Mouse (Mus musculus) CH12.LX (cell line): ENCODE data around the gene Cadm1. TPM values are rescaled to one million over a fixed set of nuclear protein-coding genes. Genes with fewer than 3 reads are reported as not detected.

Experiments used
- DNase-seq: peaks from one replicate; pipeline ENCODE4 v3.0.0-alpha.2; 2013; ENCODE audit errors: extremely low read depth
- H3K27ac ChIP-seq: 2 replicates; pipeline ENCODE4 v1.5.1; 2012; ENCODE audit warnings: low read depth, mild to moderate bottlenecking, control low read depth, moderate library complexity; ENCODE audit not compliant: insufficient read depth
- H3K27me3 ChIP-seq: replicated peaks from 2 replicates; pipeline ENCODE3; 2012; ENCODE audit warnings: inconsistent platforms
- H3K36me3 ChIP-seq, 2 experiments: replicated peaks in 1 of 2; 2 replicates each; pipeline versions ENCODE3 to v1.6.1; 2012; ENCODE audit warnings: inconsistent platforms in 1 of 2, low read length in 1 of 2, mild to moderate bottlenecking in 1 of 2, mixed read lengths in 1 of 2, moderate library complexity in 1 of 2; ENCODE audit not compliant: control insufficient read depth in 1 of 2, insufficient read depth in 1 of 2
- H3K4me1 ChIP-seq, 2 experiments: 2 replicates each; pipeline ENCODE4 v1.6.1; 2012; ENCODE audit warnings: inconsistent platforms in 1 of 2, moderate library complexity in 1 of 2; ENCODE audit not compliant: insufficient read depth in 2 of 2, control insufficient read depth in 1 of 2
- H3K4me2 ChIP-seq: 2 replicates; pipeline ENCODE4 v1.6.1; 2012; ENCODE audit warnings: low read depth, mild to moderate bottlenecking, control low read depth; ENCODE audit not compliant: poor library complexity, insufficient read depth, severe bottlenecking
- H3K4me3 ChIP-seq, 3 experiments: fragments of 150-350 bp in 1 of 3; sonication (generic) in 1 of 3; replicated peaks in 1 of 3; 2 replicates each; pipeline versions ENCODE3 to v1.5.1; 2011 to 2012; ENCODE audit warnings: low read depth in 2 of 3, low read length in 2 of 3, mild to moderate bottlenecking in 2 of 3, moderate library complexity in 2 of 3, control low read depth in 1 of 3, improper control_type of control experiment in 1 of 3, inconsistent platforms in 1 of 3, mixed read lengths in 1 of 3; ENCODE audit not compliant: poor library complexity in 1 of 3
- H3K79me2 ChIP-seq: replicated peaks from 2 replicates; pipeline ENCODE4 v1.6.1; 2012; ENCODE audit warnings: mild to moderate bottlenecking, moderate library complexity; ENCODE audit not compliant: control insufficient read depth, poor library complexity, insufficient read depth, severe bottlenecking; ENCODE audit errors: extremely low read depth
- H3K9ac ChIP-seq: 2 replicates; pipeline ENCODE4 v1.6.1; 2012; ENCODE audit warnings: low read depth, mild to moderate bottlenecking, control low read depth, moderate library complexity; ENCODE audit not compliant: insufficient read depth
- H3K9me3 ChIP-seq: replicated peaks from 2 replicates; pipeline ENCODE3; 2012; ENCODE audit warnings: low read length, inconsistent platforms, mixed read lengths
- BHLHE40 ChIP-seq: IDR thresholded peaks from 2 replicates; pipeline ENCODE4 v1.6.1; 2011; ENCODE audit warnings: mild to moderate bottlenecking, low read depth, low read length, improper control_type of control experiment
- CHD1 ChIP-seq: IDR thresholded peaks from 2 replicates; pipeline ENCODE4 v1.6.1; 2012; ENCODE audit warnings: low read depth, low read length, improper control_type of control experiment, inconsistent platforms
- ETS1 ChIP-seq: conservative IDR thresholded peaks from 2 replicates; pipeline ENCODE4 v1.6.1; 2012; ENCODE audit warnings: low read depth, mild to moderate bottlenecking, inconsistent platforms, low read length, improper control_type of control experiment, moderate library complexity
- GABPA ChIP-seq: IDR thresholded peaks from 2 replicates; pipeline ENCODE4 v1.6.1; 2012; ENCODE audit warnings: low read depth, low read length, improper control_type of control experiment, inconsistent platforms; ENCODE audit not compliant: insufficient replicate concordance
- IRF4 ChIP-seq: IDR thresholded peaks from 2 replicates; pipeline ENCODE4 v1.6.1; 2014; ENCODE audit warnings: low read depth, mild to moderate bottlenecking, inconsistent platforms, low read length, improper control_type of control experiment
- JUN ChIP-seq: IDR thresholded peaks from 2 replicates; pipeline ENCODE4 v1.6.1; 2011; ENCODE audit warnings: low read depth, mild to moderate bottlenecking, low read length, improper control_type of control experiment, moderate library complexity; ENCODE audit not compliant: insufficient read depth
- JUND ChIP-seq: conservative IDR thresholded peaks from 2 replicates; pipeline ENCODE4 v1.6.1; 2011; ENCODE audit warnings: low read depth, low read length, improper control_type of control experiment
- MAFK ChIP-seq: IDR thresholded peaks from 2 replicates; pipeline ENCODE4 v1.6.1; 2011; ENCODE audit warnings: low read length, improper control_type of control experiment; ENCODE audit not compliant: insufficient replicate concordance
- MAX ChIP-seq: IDR thresholded peaks from 2 replicates; pipeline ENCODE4 v1.6.1; 2011; ENCODE audit warnings: low read length, improper control_type of control experiment
- MAZ ChIP-seq: IDR thresholded peaks from 2 replicates; pipeline ENCODE4 v1.6.1; 2012; ENCODE audit warnings: low read depth, mild to moderate bottlenecking, inconsistent platforms, low read length, improper control_type of control experiment, moderate library complexity
- MEF2A ChIP-seq: IDR thresholded peaks from 2 replicates; pipeline ENCODE4 v1.6.1; 2014; ENCODE audit warnings: low read depth, mild to moderate bottlenecking, inconsistent platforms, low read length, improper control_type of control experiment, borderline replicate concordance
- MYC ChIP-seq: IDR thresholded peaks from 2 replicates; pipeline ENCODE4 v1.6.1; 2011; ENCODE audit warnings: low read depth, mild to moderate bottlenecking, improper control_type of control experiment, low read length
- NELFE ChIP-seq: IDR thresholded peaks from 2 replicates; pipeline ENCODE4 v1.6.1; 2011; ENCODE audit warnings: low read depth, low read length, improper control_type of control experiment
- NRF1 ChIP-seq: IDR thresholded peaks from 2 replicates; pipeline ENCODE4 v1.6.1; 2014; ENCODE audit warnings: low read depth, mild to moderate bottlenecking, inconsistent platforms, low read length, improper control_type of control experiment, moderate library complexity
- PAX5 ChIP-seq: IDR thresholded peaks from 2 replicates; pipeline ENCODE4 v1.6.1; 2012; ENCODE audit warnings: low read length, inconsistent platforms, mixed read lengths
- POLR2A ChIP-seq: IDR thresholded peaks from 2 replicates; pipeline ENCODE4 v1.6.1; 2011; ENCODE audit warnings: low read depth, mild to moderate bottlenecking, improper control_type of control experiment, low read length
- POLR2AphosphoS2 ChIP-seq: IDR thresholded peaks from 2 replicates; pipeline ENCODE4 v1.6.1; 2011; ENCODE audit warnings: low read depth, low read length, improper control_type of control experiment
- SIN3A ChIP-seq: IDR thresholded peaks from 2 replicates; pipeline ENCODE4 v1.6.1; 2012; ENCODE audit warnings: low read length, improper control_type of control experiment, inconsistent platforms
- SMC3 ChIP-seq: IDR thresholded peaks from 2 replicates; pipeline ENCODE4 v1.6.1; 2011; ENCODE audit warnings: low read depth, low read length, improper control_type of control experiment
- TBP ChIP-seq: conservative IDR thresholded peaks from 2 replicates; pipeline ENCODE4 v1.6.1; 2011; ENCODE audit warnings: low read depth, low read length, improper control_type of control experiment
- UBTF ChIP-seq: IDR thresholded peaks from 2 replicates; pipeline ENCODE4 v1.6.1; 2012; ENCODE audit warnings: low read depth, mild to moderate bottlenecking, inconsistent platforms, low read length, improper control_type of control experiment, moderate library complexity
- USF1 ChIP-seq: IDR thresholded peaks from 2 replicates; pipeline ENCODE4 v1.6.1; 2014; ENCODE audit warnings: low read depth, mild to moderate bottlenecking, inconsistent platforms, low read length, improper control_type of control experiment
- ZC3H11A ChIP-seq: IDR thresholded peaks from 2 replicates; pipeline ENCODE4 v1.6.1; 2012; ENCODE audit warnings: low read depth, mild to moderate bottlenecking, inconsistent platforms, low read length, improper control_type of control experiment
- ZMIZ1 ChIP-seq: IDR thresholded peaks from 2 replicates; pipeline ENCODE4 v1.6.1; 2012; ENCODE audit warnings: low read depth, mild to moderate bottlenecking, inconsistent platforms, low read length, improper control_type of control experiment
- dilution Hi-C: fragments of 300-500 bp; cut with MboI; formaldehyde crosslinking; loops from 2 replicates; pipeline ENCODE4 v1.14.3; 2020; ENCODE audit warnings: low sequenced_read_pairs; ENCODE audit not compliant: extremely low pct_unique_long_range_greater_than_20kb, extremely low pct_ligation_motif_present
- in situ Hi-C: fragments of 300-500 bp; cut with MboI; formaldehyde crosslinking; loops from 3 replicates; pipeline ENCODE4 v1.14.3; 2019; ENCODE audit warnings: low sequenced_read_pairs, low pct_ligation_motif_present, low pct_unique_long_range_greater_than_20kb, mixed read lengths
- polyA plus RNA-seq: library from polyadenylated mRNA; unstranded; fragments of >175 nt; gene quantifications from 2 replicates; pipeline ENCODE4 v1.2.1, GENCODE M21; 2012; ENCODE audit warnings: low read depth; ENCODE audit not compliant: insufficient read length
- total RNA-seq, 2 experiments: library from RNA; depleted of rRNA; stranded (reverse); fragments of 300-350 nt in 1 of 2; fragments of >200 nt in 1 of 2; gene quantifications; 2 replicates each; pipeline ENCODE4 v1.2.3; 2012 to 2014

Gene Cadm1
- total and polyA plus RNA-seq, 3 experiments: not detected

GRCm38 (mm10) chr9:47758320-47758719 lies 228.3 kb downstream of the Cadm1 start:
- in situ Hi-C loops (no loop called here), dilution Hi-C loops (no loop called here)
- Histone ChIP-seq H3K4me3 (no peak overlapping the region), H3K27me3 (no peaks in the 10 kb centered on the region), H3K4me2 (no peak overlapping the region), H3K9me3 (peaks cover 36% of the 10 kb centered on the region), H3K4me1 (peaks cover 0 to 11% of the 10 kb centered on the region in 2 experiments; a peak in 2 of 4 replicates), H3K79me2 (no peaks in the 10 kb centered on the region)
- no peak for DNase-seq
- TF ChIP-seq IRF4 (no peak), JUN (no peak), MAX (no peak), PAX5 (no peak), POLR2A (no peak), POLR2AphosphoS2 (no peak), SIN3A (no peak), MAZ (no peak), USF1 (no peak), ZMIZ1 (no peak), SMC3 (no peak), MEF2A (no peak)
- TF ChIP-seq, all 38 proteins: peak for 0
- no peaks in the 10 kb centered on the region for H3K36me3 ChIP-seq
- H3K27ac ChIP-seq: no peak overlapping the region
- no peak overlapping the region for H3K9ac ChIP-seq

- TF ChIP-seq MAFK (no peak), SIN3A (no peak), ZC3H11A (no peak), CHD1 (no peak), NRF1 (no peak), TBP (no peak), JUN (no peak), ETS1 (no peak), BHLHE40 (no peak), MAZ (no peak), NELFE (no peak), MAX (no peak), GABPA (no peak), ZMIZ1 (no peak), IRF4 (no peak), MYC (no peak), SMC3 (no peak), JUND (no peak), UBTF (no peak)
- no peaks in the 10 kb centered on the region for H3K36me3 ChIP-seq
- dilution Hi-C loops (no loop called here), in situ Hi-C loops (no loop called here)
- no peak overlapping the region for H3K27ac ChIP-seq
- H3K9me3 ChIP-seq: peaks cover 33% of the 10 kb centered on the region
- no peaks in the 10 kb centered on the region for H3K79me2 ChIP-seq
- H3K9ac ChIP-seq: no peak overlapping the region
- H3K27me3 ChIP-seq: no peaks in the 10 kb centered on the region
- H3K4me1 ChIP-seq: peaks cover 0 to 19% of the 10 kb centered on the region in 2 experiments; a peak in 2 of 4 replicates
- H3K4me2 ChIP-seq: no peak overlapping the region
- DNase-seq: no peak
- no peak overlapping the region for H3K4me3 ChIP-seq
These were observed 229.8 kb downstream of the Cadm1 start for GRCm38 (mm10) chr9:47759807-47760206.
